Mouse (Mus musculus): ENCODE measurements around the gene Hsf2bp.

The Hsf2bp gene

DNA sequence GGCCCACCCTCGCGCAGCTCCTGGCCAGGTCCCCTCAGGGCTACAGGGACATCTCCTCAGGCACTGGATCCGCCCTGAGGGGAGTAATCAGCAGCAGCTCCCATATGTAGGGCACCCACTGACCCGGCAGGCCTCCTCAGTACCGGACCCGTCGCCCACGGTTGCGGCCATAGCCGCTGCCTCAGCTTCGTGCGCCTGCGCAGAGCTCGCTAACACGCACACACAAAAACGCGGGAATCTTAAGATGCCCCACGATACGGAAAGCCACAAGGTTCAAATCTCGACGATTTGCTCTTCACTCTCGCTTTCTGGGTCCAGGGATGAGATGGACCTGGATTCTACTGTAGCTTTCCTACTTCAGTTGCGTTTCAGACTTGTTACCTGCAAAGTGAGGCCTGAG is 1.8 kb downstream of the Hsf2bp start:
- DNase-seq (ENCODE audit: low read depth, low spot score), result peak; percentile 96

- no peak for DNase-seq (ENCODE audit: low read depth, low spot score)
These were observed 4.5 kb downstream of the Hsf2bp start for GRCm38 (mm10) chr17:32031684-32032083.

DNA sequence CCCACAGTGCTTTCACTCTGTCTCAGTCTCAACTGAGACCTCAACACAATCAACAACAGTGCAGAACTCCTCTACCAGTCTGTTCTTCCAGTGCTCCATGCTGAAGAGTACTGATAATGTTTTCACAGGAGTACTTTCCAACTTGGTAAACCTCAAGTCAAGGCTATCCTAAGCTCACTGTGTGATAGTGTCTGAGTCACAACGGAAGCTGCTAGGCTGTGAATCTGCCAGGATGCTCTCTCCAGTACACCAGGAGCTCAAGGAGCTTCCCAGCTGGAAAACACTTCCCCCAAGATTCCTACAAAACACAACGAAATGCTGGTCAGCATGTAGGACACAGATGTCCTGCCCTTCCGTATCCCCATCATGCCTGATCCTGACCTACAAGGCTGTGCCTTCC is 7.8 kb downstream of the Hsf2bp start:
- DNase-seq (ENCODE audit: low read depth, low spot score), result no peak

- peak; percentile 69 for DNase-seq (ENCODE audit: low read depth, low spot score)
These were observed 8.5 kb downstream of the Hsf2bp start for GRCm38 (mm10) chr17:32027666-32028065.

GRCm38 (mm10) chr17:32025386-32025785 is 10.8 kb downstream of the Hsf2bp start:
- DNase-seq (ENCODE audit: low read depth, low spot score), result peak; percentile 79

DNA sequence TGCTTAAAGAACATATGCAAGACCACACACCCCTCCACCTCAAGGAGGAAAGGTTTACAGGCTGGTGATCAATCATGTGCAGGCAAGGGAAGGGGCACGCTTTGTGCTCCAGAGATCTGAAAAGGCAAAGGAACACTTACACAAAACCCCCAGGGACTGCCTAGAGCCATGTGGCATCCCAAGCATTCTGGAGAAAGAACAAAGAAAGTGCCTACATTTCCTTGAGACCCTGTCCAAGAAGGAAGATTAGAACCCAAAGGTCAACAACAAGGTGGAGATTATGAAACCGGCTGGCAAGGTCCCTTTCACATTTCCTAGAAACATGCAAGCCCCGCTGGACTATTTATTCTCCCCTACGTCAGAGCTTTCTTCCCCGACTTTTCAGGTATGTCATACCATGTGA is 11.5 kb downstream of the Hsf2bp start:
- no peak for DNase-seq (ENCODE audit: low read depth, low spot score)

DNA sequence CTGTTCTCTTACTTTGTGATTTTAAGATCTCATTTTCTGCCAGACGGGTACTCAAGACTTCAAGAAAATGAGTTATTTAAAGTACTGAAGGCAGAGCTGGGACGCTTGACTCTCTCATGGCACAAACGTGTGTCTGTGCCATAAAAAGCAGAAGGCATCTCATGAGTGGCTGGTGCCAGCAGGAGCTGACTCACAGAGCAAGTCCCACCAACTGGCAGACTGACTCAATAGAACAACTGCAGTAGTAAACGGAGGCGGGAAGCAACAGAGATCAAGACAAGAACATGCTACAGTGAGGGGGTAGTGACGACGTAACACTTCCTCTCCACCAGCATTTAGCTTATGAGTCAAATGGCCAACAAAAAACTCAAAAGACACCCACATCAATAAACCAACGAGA is 13.1 kb downstream of the Hsf2bp start:
- no peak for DNase-seq (ENCODE audit: low read depth, low spot score)

DNA sequence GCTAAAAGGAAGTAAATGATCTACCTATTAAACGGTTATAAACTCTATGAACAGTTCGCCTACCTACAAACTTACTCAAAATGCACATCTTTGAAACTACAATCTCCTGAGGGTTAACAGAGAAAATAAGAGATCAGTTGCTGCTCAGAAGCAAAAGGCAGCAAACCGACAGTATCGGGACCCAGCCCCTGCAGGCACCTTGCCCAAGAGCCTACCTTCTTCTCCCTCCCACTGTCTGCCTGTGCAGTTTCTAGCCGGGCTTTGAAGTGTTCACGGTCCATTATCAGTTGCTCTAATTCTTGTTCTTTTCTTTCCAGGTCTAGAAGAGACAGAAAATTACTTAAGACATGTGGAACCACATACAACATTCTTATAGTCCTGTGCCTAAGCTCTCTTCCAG is 13.6 kb downstream of the Hsf2bp start:
- DNase-seq (ENCODE audit: low read depth, low spot score), result no peak

- no peak for DNase-seq (ENCODE audit: low read depth, low spot score)
These were observed 14.2 kb downstream of the Hsf2bp start for GRCm38 (mm10) chr17:32021981-32022380.

GRCm38 (mm10) chr17:32018127-32018894 is 17.8 kb downstream of the Hsf2bp start:
- no peak for DNase-seq (ENCODE audit: low read depth, low spot score)

DNA sequence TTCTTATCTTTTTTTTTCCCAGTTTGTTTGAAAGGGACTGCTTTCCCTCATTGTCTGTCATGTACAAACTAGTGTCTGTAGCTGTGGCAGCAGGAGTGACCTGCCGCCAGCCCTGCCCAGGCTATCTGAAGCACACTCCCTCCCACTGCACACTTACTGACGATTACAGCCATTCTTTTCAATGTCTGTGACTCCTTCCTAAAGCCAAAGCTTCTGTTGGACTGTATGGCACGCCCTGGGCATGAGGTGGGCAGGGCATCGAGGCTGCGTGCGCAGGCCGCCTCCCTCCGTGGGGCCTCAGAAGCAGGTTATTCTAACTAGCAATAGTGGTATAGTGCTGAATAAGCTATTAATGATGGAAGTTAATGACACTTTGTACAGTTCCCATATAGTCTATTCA is 19.7 kb downstream of the Hsf2bp start:
- no peak for DNase-seq (ENCODE audit: low read depth, low spot score)

GRCm38 (mm10) chr17:32013659-32014058 is 22.5 kb downstream of the Hsf2bp start:
- no peak for DNase-seq (ENCODE audit: low read depth, low spot score)

- DNase-seq (ENCODE audit: low read depth, low spot score), result no peak
These were observed 23.9 kb downstream of the Hsf2bp start for GRCm38 (mm10) chr17:32012254-32012653.

GRCm38 (mm10) chr17:32011694-32012093 is 24.5 kb downstream of the Hsf2bp start:
- no peak for DNase-seq (ENCODE audit: low read depth, low spot score)

- DNase-seq (ENCODE audit: low read depth, low spot score), result no peak
These were observed 29.3 kb downstream of the Hsf2bp start for GRCm38 (mm10) chr17:32006800-32007199.

GRCm38 (mm10) chr17:32003251-32003650 is 32.9 kb downstream of the Hsf2bp start:
- DNase-seq (ENCODE audit: low read depth, low spot score), result no peak

- DNase-seq (ENCODE audit: low read depth, low spot score), result no peak
These were observed 37.8 kb downstream of the Hsf2bp start for GRCm38 (mm10) chr17:31998351-31998750.

- no peak for DNase-seq (ENCODE audit: low read depth, low spot score)
These were observed 39.8 kb downstream of the Hsf2bp start for GRCm38 (mm10) chr17:31996331-31996730.

GRCm38 (mm10) chr17:31995784-31996183 is 40.4 kb downstream of the Hsf2bp start:
- DNase-seq (ENCODE audit: low read depth, low spot score), result no peak

- no peak for DNase-seq (ENCODE audit: low read depth, low spot score)
These were observed 42.0 kb downstream of the Hsf2bp start for GRCm38 (mm10) chr17:31994132-31994531.

DNA sequence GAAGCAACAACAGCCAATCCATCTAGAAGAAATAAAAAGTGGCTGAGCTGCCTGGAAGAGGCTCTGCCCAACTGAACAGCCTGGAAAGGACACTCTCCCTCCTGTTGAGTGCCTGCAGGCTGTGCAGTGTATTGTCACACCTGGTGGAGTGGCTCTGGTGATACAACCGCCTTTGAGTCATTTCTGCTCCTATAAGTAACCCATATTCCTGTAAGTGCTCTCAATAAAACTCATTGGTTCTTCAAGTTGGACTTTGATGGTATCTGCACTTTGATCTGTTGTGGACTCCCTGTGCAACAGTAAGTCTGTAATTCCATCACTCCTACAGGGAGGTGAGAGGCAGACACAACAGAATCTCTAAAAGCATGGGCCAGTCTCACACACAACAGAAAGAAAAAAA is 42.8 kb downstream of the Hsf2bp start:
- DNase-seq (ENCODE audit: low read depth, low spot score), result no peak

GRCm38 (mm10) chr17:31992004-31992403 is 44.1 kb downstream of the Hsf2bp start:
- DNase-seq (ENCODE audit: low read depth, low spot score), result no peak

DNA sequence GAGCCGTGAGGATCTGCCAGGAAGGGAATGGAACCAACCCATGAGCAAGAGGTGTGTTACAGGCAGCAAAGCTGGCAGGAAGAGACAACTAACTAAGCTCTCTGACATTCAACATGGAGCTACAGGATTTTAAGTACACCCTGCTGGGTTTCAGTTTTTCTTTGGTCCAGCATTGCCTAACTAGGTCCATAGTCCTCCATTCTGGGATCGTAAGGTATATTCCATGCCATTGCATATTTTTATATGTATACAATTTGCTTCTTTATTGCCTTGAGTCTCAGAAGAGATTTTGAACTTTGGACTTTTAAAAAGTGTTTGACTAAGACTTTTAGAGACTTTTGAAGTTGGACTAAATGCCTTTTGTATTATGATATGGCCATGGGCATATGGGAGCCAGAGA is 47.1 kb downstream of the Hsf2bp start:
- no peak for DNase-seq (ENCODE audit: low read depth, low spot score)

DNA sequence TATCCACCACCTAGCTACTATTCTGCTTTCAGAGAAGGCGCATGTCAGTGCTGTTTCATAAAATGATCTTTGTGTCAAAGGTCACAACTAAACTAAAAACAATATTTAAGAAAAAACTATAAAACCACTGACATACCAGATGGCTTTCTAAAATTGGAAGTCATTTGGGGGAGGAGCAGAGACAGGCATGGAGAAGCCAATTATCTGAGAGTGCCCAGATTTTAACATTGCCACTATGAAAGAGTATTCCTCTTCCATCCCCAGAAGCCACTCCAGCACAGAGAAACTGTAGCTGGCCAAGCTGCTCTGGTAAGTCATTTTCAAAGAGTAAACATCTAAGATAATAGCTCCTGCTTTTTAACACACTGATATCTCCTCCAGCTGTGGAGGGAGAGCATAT is 49.2 kb downstream of the Hsf2bp start:
- no peak for DNase-seq (ENCODE audit: low read depth, low spot score)
